Mouse (Mus musculus) liver, adult (tissue): ENCODE measurements at regions not wholly inside any gene's neighbourhood (a gene's known extent, or its start where the extent isn't known, plus 50 kb on each side); places are given as distances from the start of the nearest gene placed in this dataset.
A peak's percentile ranks its signal among the peaks of the same experiment; 100 is the strongest.

Experiments
- GATA4 ChIP-seq: IDR thresholded peaks from 2 replicates; pipeline ENCODE4 v1.6.1; 2014; ENCODE audit warnings: mild to moderate bottlenecking, low read length; ENCODE audit not compliant: insufficient replicate concordance

DNA sequence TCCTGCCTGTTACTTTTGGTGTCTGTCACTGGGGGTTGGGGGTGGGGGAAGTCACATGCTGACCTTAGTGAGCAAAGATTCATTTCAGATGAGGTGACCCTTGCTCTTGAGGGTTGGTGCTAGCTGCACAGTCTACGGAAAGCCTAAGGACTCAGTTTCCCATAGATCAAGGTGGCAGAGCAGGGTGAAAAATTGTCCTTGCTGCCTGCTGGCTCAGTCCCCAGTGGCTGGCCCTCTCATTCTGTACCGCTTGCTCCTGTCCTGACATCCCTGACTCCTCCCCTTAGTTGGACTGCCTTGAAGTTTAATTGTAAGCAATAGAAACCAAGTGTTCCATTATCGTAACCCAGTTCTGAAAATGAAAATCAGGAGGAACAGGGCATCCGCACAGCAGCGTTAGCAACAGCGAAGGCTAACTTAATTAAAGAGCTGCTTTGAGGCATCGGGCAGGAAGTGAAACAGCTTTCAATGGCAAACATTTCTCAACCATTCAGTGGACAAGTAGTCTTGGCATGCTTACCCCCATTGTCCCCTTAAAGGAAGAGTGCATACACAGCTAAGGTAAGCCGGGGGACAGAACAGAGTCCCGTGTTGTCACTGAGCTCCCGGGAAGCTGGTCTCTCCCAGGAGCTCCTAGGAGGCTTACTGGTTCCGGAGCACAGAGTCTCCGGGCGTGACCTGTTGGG is 151.9 kb upstream of the Id2 start:
- no peak for TF ChIP-seq GATA4

DNA sequence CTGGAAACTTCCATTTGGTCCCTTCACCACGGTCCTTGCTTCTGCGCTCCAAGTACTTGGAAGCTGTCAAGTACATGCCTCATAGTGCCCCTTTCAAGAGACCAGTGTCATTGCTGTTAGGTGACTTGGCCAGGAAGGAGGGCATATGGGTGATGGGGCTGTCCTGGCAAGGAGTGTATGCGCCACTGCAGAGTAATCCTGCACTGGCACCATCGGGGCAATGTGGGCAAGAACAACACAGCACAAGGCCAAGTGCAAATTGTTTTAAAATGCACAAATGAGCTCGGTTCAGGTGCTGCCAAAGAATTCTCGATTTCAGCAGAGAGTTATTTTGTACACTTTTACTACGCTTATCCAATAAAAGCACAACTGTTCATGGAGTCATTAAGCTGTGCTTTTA is 149.6 kb upstream of the Id2 start:
- TF ChIP-seq GATA4: no peak

DNA sequence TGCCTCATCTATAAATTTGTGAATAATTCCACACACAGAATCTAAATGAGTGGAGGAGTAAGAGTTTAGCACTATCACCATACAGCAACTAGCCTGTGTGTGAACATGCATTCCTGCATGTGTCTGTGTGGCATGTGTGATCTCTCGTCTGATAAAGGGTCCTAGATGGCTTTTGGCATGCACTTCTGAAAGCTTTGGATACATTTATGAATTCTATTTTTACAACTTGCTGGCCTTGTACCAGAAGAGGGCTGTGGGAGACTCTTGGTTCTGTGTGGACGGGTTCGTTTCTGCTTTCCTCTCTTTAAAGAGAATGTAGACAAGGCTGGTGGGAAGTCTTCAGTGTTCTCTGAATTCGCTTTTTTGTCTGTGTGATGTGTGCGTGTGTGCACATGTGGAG is 148.7 kb upstream of the Id2 start:
- TF ChIP-seq GATA4: no peak

DNA sequence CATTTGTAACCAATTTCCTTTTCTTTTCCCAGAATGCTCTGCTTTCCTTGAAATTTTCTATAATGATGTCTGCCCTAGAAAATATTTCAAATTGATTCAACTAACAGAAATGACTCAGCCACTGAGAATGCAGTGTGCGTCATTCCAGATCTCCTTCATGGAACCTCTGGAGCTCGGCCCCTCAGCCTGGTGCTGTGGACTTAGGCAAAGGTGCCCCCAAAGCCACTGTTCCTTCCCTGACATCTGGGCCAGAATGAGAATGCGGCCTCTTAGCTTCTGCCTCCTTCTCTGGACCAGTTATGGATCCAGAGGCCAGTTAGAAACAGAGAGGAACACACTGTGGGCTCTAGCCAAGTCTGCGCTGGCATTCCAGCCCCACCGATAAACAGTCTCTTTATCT is 148.3 kb upstream of the Id2 start:
- no peak for TF ChIP-seq GATA4

DNA sequence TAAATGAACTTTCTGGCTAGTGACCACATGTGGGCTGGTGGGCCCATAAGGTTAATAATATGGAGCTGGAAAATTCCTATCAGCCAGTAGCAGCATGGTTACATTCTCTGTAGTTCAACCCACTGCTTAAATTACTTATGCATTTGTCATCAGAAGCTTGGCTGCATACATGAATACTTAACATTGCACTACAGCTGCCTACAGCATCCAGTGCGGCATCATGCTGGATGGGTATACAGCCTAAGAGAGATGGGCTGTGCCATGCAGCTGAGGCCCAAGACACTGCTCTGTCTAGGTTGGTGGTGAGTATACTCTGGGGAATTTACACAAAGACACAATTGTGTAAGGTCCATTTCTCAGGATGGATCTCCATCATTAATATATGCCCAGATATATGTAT is 147.7 kb upstream of the Id2 start:
- no peak for TF ChIP-seq GATA4

DNA sequence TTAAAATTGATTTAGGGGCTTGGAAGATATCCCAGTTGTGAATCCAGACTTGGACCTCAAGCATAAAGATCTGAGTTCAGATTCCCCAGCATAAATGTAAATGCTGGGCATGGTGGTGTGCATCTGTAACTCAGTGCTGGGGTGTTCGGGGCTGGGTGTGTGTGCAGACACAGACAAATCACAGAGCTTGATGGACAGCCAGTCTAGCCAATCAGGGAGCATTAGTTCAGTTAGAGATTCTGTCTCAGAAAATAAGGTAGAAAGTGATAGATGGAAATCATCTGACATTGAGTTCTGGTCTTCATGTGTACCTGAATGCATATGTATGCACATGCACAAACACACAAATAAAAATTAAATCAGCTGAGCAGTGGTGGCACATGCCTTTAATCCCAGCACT is 147.0 kb upstream of the Id2 start:
- no peak for TF ChIP-seq GATA4

DNA sequence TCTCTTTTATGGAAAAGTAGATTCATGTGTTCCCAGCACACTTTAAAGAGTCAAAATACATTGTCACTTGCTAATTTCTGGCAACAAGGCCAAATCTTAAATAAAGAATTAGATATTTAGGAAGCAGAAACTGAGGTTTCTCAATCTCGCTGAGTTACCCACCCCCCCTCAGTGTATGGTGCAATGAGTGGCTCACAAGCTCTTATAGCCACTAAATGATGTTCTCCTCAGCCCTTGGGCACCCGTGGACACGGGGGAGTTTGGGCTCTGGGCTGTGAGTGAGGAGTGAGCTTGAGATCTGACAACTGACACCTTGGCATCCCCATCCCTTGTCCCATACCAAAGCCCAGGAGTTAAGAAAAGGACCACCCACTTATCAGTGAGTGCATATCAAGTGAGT is 145.4 kb upstream of the Id2 start:
- no peak for TF ChIP-seq GATA4

DNA sequence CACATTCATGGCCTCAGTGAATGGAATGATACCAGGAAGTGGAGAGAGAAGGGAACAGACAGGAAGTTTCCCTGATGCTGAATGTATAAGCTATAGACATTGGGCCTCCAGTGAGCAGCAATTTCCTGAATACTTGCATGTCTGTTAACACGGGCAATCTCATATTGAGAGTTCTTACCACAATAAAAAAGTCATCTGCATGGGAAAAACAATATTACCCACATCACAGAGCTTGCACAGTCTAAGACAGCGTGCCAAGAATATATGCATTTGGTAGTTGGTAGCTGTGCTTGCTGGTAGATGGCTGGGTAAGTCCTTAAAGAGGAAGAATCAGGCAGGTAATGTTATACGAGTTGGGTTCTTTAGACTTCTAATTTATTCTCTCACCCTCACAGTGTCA is 144.7 kb upstream of the Id2 start:
- TF ChIP-seq GATA4: no peak

DNA sequence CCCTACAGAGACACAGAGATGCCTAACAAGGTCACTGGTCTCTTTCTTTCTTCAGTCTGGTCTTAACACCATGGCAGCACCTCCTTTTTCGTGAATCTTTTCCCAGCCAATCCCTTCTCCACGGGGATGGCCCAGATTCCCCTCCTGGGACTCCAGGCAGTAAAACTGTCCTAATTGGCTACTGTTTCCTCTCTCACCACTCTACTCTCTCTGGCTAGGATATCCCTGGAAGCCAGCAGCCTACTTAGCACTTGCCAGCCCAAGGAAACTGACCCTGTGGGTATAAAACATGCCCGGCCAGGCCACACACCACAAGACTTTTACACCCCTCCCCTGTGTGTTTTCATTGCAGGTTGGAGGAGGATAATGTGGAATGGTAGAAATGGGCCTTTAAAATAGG is 143.9 kb upstream of the Id2 start:
- TF ChIP-seq GATA4: no peak

DNA sequence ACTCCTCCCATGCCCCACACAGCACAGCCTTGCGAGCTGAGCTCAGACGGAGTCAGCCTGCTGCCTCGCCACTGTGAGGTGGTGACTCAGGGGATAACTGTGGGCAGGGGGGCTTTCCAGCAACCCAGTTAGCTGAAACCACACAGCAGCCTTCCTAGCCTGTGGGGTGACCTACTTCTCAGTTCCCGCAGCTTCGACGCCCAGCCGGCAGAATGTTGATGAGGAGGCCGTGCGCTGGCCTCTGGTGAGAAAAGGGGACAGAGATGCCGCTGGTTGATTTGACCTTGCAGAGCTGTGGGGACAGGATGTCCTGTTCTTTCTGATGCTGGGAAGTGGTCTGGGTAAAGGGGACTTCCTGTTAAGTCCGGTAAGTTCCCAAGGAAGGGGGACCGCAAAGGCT is 143.2 kb upstream of the Id2 start:
- no peak for TF ChIP-seq GATA4

DNA sequence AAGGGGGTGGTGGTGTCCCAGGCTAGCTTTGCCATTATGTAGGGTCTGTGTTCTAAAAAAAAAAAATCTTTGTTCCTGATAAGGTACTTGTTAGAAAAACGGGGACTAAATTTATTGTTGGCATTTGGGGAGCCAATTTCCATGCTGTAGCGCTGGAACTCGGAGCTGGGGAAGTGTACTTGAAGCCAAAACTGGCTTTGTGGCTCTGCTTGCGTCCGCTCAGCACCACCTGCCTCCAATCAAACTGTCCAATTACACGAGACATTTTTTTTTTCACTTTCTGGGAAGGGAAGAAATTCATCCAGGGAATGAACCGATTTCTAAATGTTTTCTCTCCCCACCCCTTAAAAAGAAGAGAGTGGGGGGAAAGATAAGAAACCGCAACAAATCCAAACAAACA is 138.1 kb upstream of the Id2 start:
- TF ChIP-seq GATA4: no peak

DNA sequence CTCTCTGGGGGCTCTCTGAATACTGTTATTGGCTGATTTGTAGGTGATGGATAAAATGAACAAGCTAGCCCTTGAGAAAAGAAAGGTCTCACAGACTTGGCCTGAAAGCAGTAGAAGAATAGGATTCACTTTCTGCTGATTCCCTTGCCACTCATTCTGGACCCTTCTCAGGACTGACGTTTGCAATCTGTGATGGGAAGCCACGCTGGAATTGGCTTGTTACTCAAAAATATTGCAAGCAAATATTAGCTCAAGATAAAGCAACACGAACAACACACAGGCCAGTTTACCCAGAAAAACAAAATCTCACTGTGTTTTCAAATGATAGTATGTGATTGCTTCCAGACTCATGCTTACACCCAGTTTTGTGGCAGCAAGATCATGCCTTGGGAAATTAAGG is 137.7 kb upstream of the Id2 start:
- TF ChIP-seq GATA4: peak; percentile 44; the same call in 1 of the 2 replicates

DNA sequence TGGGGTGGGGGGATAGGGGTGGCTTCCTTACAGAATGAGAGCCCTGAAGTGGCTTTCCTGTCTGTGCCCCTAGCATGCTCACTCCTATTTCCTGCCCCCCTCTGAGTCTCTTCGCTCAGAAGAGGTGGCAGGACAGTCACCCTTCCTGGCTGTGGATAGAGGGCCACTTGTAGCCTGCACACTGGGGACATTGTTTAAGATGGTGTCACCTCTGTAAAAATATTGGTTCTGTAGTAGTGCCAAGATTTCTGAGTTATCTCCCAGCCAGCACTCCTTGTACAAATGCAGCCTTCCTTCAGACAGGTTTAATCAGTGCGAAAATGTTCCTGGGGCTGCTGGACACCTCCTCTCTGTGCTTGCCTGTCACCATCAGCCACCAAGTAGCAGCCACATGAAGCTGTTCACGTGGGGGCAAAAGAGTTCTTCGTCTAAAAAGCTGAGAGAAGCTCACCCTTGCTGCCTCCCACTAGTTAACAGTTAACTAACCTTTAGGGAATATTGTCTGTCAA is 136.1 kb upstream of the Id2 start:
- peak; percentile 60; the same call in 1 of the 2 replicates for TF ChIP-seq GATA4

DNA sequence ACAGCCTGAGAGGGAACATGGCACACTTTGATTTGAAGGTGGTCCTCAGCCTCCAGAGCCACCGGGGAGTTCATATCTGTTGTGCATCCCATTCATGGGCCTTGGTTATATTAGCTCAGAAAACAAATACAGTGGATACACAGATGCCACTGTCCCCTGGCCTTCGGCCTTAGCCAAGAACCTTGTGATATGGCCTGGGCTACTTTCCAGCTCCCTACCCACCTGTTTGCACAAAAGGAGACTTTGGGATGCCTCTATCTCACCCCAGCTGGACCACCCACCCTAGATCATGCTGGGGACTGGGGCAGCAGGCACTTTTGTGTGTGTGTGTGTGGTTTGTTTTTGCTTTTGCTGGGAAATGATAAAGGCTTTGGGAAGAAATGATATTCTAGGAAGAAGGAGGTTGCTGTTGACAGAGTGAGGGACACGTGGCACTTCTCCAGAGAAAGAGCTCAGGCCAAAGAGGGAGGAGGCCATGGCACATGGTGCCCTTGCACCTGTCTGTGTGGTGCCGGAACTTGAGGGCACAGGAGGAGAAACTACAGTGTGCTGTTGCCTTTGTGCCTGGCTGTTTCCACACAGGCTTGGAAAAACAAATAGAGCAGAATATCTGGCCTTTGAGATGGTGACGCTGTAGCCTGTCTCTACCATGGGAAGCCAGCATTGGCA is 135.6 kb upstream of the Id2 start:
- TF ChIP-seq GATA4: no peak

DNA sequence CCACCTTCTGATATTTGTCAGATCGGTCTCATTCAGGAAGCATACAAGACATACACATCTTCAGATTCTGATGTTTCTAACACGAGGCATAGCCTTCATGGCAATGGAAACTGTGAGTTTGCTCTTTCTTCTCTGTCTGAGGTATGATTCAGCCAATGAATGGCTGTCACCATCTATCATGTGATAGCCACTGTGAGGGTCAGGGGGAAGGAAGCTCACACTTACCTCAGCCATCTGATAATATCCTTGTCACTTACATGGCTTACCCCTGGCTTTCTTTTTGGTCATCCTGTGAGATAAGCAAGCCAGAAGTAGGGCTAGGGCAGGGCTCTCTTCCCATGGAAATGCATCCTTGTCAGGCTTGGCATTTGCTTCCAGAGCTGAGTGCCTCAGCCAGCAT is 131.8 kb upstream of the Id2 start:
- TF ChIP-seq GATA4: no peak

DNA sequence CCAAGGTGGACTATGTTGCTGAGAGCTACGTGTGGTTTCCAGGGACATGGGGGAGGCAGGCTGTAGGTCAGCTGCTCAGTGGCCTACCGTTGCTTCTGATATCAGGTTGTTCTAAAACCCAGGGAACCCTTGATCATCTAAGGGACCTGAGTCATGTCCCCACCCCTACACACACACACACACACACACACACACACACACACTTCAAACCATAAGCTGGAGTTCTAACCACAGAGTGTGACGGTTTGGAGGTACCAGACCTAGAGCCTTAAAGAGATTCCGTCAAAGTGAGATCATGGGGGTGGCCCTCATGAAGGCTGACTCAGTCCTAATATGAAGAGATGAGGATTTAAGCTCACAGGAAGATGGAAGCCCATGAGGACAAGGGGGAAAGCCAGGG is 130.8 kb upstream of the Id2 start:
- no peak for TF ChIP-seq GATA4

DNA sequence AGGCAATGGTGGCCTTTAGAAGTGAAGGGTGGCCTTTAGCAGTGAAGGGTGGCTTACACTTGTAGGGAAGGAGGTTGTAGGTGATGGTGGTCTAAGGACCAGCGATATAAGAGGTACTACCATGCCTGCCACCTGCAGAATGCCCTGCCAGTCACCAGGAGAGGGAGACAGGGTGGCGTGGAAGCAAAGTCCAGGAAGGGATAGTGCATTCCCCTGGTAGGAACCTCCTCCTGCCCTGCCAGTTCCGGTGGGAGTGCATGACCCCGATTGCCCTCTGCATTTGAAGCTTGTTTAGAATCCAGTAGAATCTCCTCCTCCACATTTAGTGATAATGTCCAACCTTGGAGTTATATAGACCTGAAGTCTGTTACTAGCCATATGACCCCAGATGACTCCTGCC is 127.7 kb upstream of the Id2 start:
- TF ChIP-seq GATA4: no peak
